Mouse (Mus musculus) ES-Bruce4 (cell line): Measurements from ENCODE around the gene Chd5. TPM values are rescaled to one million over a fixed set of nuclear protein-coding genes. Genes with fewer than 3 reads are reported as not detected.

Experiments used
- H3K27ac ChIP-seq: 2 replicates; pipeline ENCODE4 v1.5.1; 2012; ENCODE audit warnings: low read length, inconsistent platforms; ENCODE audit not compliant: insufficient read depth
- H3K27me3 ChIP-seq: 2 replicates; pipeline ENCODE4 v1.6.1; 2012; ENCODE audit warnings: mild to moderate bottlenecking, low read length, inconsistent platforms; ENCODE audit not compliant: control insufficient read depth, poor library complexity, insufficient read depth, severe bottlenecking
- H3K36me3 ChIP-seq: 2 replicates; pipeline ENCODE4 v1.6.1; 2012; ENCODE audit warnings: inconsistent platforms, mild to moderate bottlenecking, low read length, moderate library complexity; ENCODE audit not compliant: control insufficient read depth, poor library complexity, insufficient read depth, severe bottlenecking
- H3K4me1 ChIP-seq: one replicate; pipeline ENCODE4 v1.8.1; 2011; ENCODE audit warnings: low read length; ENCODE audit not compliant: control insufficient read depth, insufficient read depth
- H3K4me3 ChIP-seq: 2 replicates; pipeline ENCODE4 v1.5.1; 2011; ENCODE audit warnings: low read depth, mild to moderate bottlenecking, low read length
- H3K9ac ChIP-seq: 2 replicates; pipeline ENCODE4 v1.6.1; 2012; ENCODE audit warnings: low read depth, mild to moderate bottlenecking, inconsistent platforms; ENCODE audit not compliant: poor library complexity, severe bottlenecking
- H3K9me3 ChIP-seq: replicated peaks from 2 replicates; pipeline ENCODE4 v1.6.1; 2012; ENCODE audit warnings: mild to moderate bottlenecking, low read length, inconsistent platforms; ENCODE audit not compliant: control insufficient read depth, poor library complexity, insufficient read depth, severe bottlenecking
- CTCF ChIP-seq: IDR thresholded peaks from one replicate; pipeline ENCODE4 v1.8.1; 2011; ENCODE audit warnings: low read depth, low read length
- EP300 ChIP-seq: IDR thresholded peaks from 2 replicates; pipeline ENCODE4 v1.6.1; 2011; ENCODE audit warnings: low read depth, low read length; ENCODE audit not compliant: insufficient read depth
- POLR2A ChIP-seq: IDR thresholded peaks from one replicate; pipeline ENCODE4 v1.8.1; 2011; ENCODE audit warnings: low read length; ENCODE audit not compliant: insufficient read depth
- polyA plus RNA-seq: library from polyadenylated mRNA; stranded (reverse); fragments of >200 nt; gene quantifications from 2 replicates; pipeline ENCODE4 v1.2.4, GENCODE M21; 2011; ENCODE audit warnings: low read depth; ENCODE audit not compliant: missing spikeins, insufficient read depth, insufficient read length

The Chd5 gene
- polyA plus RNA-seq, 1 experiment = 5.8 TPM

DNA sequence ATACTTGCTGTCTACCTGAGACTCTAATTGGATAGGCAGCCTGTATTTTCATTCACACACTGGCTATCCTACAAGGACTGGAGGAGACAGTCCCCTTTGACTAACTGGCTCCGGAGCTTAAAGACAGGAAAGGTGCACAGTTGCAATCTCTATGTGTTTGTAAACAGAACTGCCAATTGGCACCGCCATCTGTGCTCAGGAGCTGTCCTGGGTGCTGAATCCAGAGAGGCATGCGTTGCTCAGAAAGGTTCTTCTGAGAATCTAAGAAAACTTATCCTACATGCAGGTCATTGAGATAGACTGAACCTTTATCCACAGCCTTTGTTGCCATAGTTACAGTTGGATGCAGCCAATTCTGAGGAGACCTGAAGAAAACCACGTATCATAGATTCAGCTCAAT, 85.9 kb downstream of the Chd5 start:
- no peak for TF ChIP-seq EP300
- TF ChIP-seq POLR2A = no peak
- TF ChIP-seq CTCF = no peak
- Histone ChIP-seq H3K9ac (no peak overlapping the region), H3K4me1 (no peaks in the 10 kb centered on the region), H3K27ac (no peak overlapping the region), H3K9me3 (no peaks in the 10 kb centered on the region), H3K4me3 (no peak overlapping the region), H3K27me3 (no peaks in the 10 kb centered on the region), H3K36me3 (no peaks in the 10 kb centered on the region)

- H3K4me1 ChIP-seq = peaks cover under 1% of the 10 kb centered on the region
- no peak overlapping the region for H3K9ac ChIP-seq
- H3K27ac ChIP-seq = no peak overlapping the region
- no peak for TF ChIP-seq POLR2A
- no peak for TF ChIP-seq EP300
- peak; percentile 73 for TF ChIP-seq CTCF
- H3K36me3 ChIP-seq = no peaks in the 10 kb centered on the region
- no peaks in the 10 kb centered on the region for H3K9me3 ChIP-seq
- no peaks in the 10 kb centered on the region for H3K27me3 ChIP-seq
- no peak overlapping the region for H3K4me3 ChIP-seq
These were observed 86.5 kb downstream of the Chd5 start for GRCm38 (mm10) chr4:152424922-152425321.

DNA sequence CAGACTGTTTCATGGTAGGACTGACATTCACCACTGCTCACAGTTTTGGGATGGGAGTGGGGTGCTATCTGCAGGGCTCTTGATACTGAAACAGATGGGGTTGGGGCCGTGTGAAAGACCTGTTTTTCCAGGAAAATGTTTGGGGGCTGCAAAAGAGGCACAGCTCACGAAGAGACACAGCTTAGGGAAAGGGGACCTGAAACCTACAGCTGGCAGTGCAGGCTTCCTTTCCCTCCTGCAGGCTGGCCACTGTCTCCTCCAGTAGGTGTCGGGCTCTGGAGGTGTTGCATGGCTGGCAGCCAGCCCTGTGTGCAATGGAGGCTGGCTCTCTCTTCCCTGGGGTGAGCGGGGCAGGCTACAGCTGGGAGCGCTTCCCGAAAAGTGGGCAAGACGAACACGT, 89.8 kb downstream of the Chd5 start:
- no peaks in the 10 kb centered on the region for H3K27me3 ChIP-seq
- no peaks in the 10 kb centered on the region for H3K9me3 ChIP-seq
- H3K9ac ChIP-seq = no peak overlapping the region
- peaks cover 2% of the 10 kb centered on the region for H3K4me1 ChIP-seq
- TF ChIP-seq POLR2A (no peak), CTCF (no peak), EP300 (no peak)
- H3K4me3 ChIP-seq = no peak overlapping the region
- no peak overlapping the region for H3K27ac ChIP-seq
- no peaks in the 10 kb centered on the region for H3K36me3 ChIP-seq

GRCm38 (mm10) chr4:152432308-152432707, 93.9 kb downstream of the Chd5 start:
- no peaks in the 10 kb centered on the region for H3K27me3 ChIP-seq
- H3K4me1 ChIP-seq = peaks cover 2% of the 10 kb centered on the region
- TF ChIP-seq POLR2A (no peak), EP300 (no peak), CTCF (peak; percentile 97)
- H3K9me3 ChIP-seq = no peaks in the 10 kb centered on the region
- no peak overlapping the region for H3K4me3 ChIP-seq
- H3K36me3 ChIP-seq = no peaks in the 10 kb centered on the region
- H3K27ac ChIP-seq = no peak overlapping the region
- no peak overlapping the region for H3K9ac ChIP-seq

- H3K4me1 ChIP-seq = peaks cover 2% of the 10 kb centered on the region
- no peak overlapping the region; the same call in 1 of the 2 replicates for H3K9ac ChIP-seq
- TF ChIP-seq POLR2A (no peak), CTCF (peak; percentile 98)
- peak overlapping the region; percentile 19; the same call in 1 of the 2 replicates for H3K4me3 ChIP-seq
- no peaks in the 10 kb centered on the region for H3K36me3 ChIP-seq
- H3K27me3 ChIP-seq = no peaks in the 10 kb centered on the region
- H3K9me3 ChIP-seq = no peaks in the 10 kb centered on the region
- no peak overlapping the region for H3K27ac ChIP-seq
These were observed 96.4 kb downstream of the Chd5 start for GRCm38 (mm10) chr4:152434836-152435235.

DNA sequence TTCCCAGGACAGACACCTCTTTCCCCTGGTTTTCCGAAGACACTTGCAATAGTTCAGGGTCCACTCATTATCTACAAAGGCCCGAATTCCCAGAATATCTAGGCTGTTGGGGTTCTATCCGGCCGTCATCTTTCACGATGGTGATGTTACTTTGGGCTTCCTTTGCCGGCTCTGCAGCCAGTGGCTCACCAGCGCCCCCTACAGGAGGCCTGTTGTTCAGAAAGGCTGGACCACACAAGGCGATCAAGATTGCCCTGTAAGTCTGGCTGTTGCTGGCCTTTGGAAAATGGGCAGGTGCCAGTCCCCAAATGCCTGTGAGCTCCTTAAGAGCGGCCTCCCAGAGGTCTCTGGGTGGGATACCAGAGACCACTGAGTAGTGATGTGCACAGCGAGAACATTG, 96.8 kb downstream of the Chd5 start:
- Histone ChIP-seq H3K27me3 (no peaks in the 10 kb centered on the region), H3K36me3 (no peaks in the 10 kb centered on the region), H3K9me3 (no peaks in the 10 kb centered on the region), H3K4me1 (no peaks in the 10 kb centered on the region), H3K9ac (no peak overlapping the region; the same call in 1 of the 2 replicates), H3K4me3 (peak overlapping the region; percentile 19; the same call in 1 of the 2 replicates), H3K27ac (no peak overlapping the region)
- TF ChIP-seq POLR2A (no peak), CTCF (peak; percentile 95)

Other genes with a start within 250 kb of the Chd5 start
- gene Tnfrsf25, start 222.7 kb upstream of the Chd5 start, polyA plus RNA-seq = 1.5 and 2.0 TPM in 2 replicates
- 18.8 and 19.3 TPM in 2 replicates for gene Espn, start 186.3 kb upstream of the Chd5 start, polyA plus RNA-seq
- 0.39 TPM in 1 of 2 replicates, not detected in the other for gene Hes2, start 179.8 kb upstream of the Chd5 start, polyA plus RNA-seq
- 49.5 and 52.6 TPM in 2 replicates for gene Acot7, start 160.5 kb upstream of the Chd5 start, polyA plus RNA-seq
- 7.2 and 7.9 TPM in 2 replicates for gene Gpr153, start 64.4 kb upstream of the Chd5 start, polyA plus RNA-seq
- gene Hes3, start 47.0 kb upstream of the Chd5 start, polyA plus RNA-seq = not detected in 2 replicates
- gene Icmt, start 41.4 kb upstream of the Chd5 start, polyA plus RNA-seq = 21.4 and 22.8 TPM in 2 replicates
- 3.2 and 4.2 TPM in 2 replicates for gene Rnf207, start 19.7 kb upstream of the Chd5 start, polyA plus RNA-seq
- 1,917 and 1,978 TPM in 2 replicates for gene Rpl22, start 12.9 kb upstream of the Chd5 start, polyA plus RNA-seq
- 4.8 and 5.2 TPM in 2 replicates for gene Nphp4, start 138.1 kb downstream of the Chd5 start, polyA plus RNA-seq
- gene Kcnab2, start 139.2 kb downstream of the Chd5 start, polyA plus RNA-seq = 2.9 and 3.5 TPM in 2 replicates